Mouse (Mus musculus): ENCODE data around the gene Rcan2.

Gene Rcan2

GRCm38 (mm10) chr17:44020707-44021220 lies 219.6 kb downstream of the Rcan2 start:
- no peak for DNase-seq (ENCODE audit: low spot score)

GRCm38 (mm10) chr17:44023842-44024241 lies 222.7 kb downstream of the Rcan2 start:
- no peak for DNase-seq (ENCODE audit: low spot score)

- DNase-seq (ENCODE audit: low spot score) = no peak
Measured at GRCm38 (mm10) chr17:44025011-44025410, 223.9 kb downstream of the Rcan2 start.

- DNase-seq (ENCODE audit: low spot score) = no peak
Measured at GRCm38 (mm10) chr17:44025935-44026334, 224.8 kb downstream of the Rcan2 start.

GRCm38 (mm10) chr17:44026378-44026777 lies 225.2 kb downstream of the Rcan2 start:
- DNase-seq (ENCODE audit: low spot score) = no peak

- no peak for DNase-seq (ENCODE audit: low spot score)
Measured at GRCm38 (mm10) chr17:44026786-44027185, 225.6 kb downstream of the Rcan2 start.

- DNase-seq (ENCODE audit: low spot score) = no peak
Measured at GRCm38 (mm10) chr17:44027311-44027710, 226.2 kb downstream of the Rcan2 start.

GRCm38 (mm10) chr17:44029616-44030015 lies 228.5 kb downstream of the Rcan2 start:
- no peak for DNase-seq (ENCODE audit: low spot score)

- no peak for DNase-seq (ENCODE audit: low spot score)
Measured at GRCm38 (mm10) chr17:44030776-44031587, 229.8 kb downstream of the Rcan2 start.

- DNase-seq (ENCODE audit: low spot score) = no peak
Measured at GRCm38 (mm10) chr17:44035005-44035404, 233.9 kb downstream of the Rcan2 start.

- DNase-seq (ENCODE audit: low spot score) = peak; percentile 30
Measured at GRCm38 (mm10) chr17:44038656-44039055, 237.5 kb downstream of the Rcan2 start.

- DNase-seq (ENCODE audit: low spot score) = no peak
Measured at GRCm38 (mm10) chr17:44040449-44040848, 239.3 kb downstream of the Rcan2 start.

- no peak for DNase-seq (ENCODE audit: low spot score)
Measured at GRCm38 (mm10) chr17:44042301-44042700, 241.2 kb downstream of the Rcan2 start.

GRCm38 (mm10) chr17:44042861-44043260 lies 241.7 kb downstream of the Rcan2 start:
- no peak for DNase-seq (ENCODE audit: low spot score)

- DNase-seq (ENCODE audit: low spot score) = no peak
Measured at GRCm38 (mm10) chr17:44053427-44053826, 252.3 kb downstream of the Rcan2 start.

GRCm38 (mm10) chr17:44057123-44057522 lies 256.0 kb downstream of the Rcan2 start:
- no peak for DNase-seq (ENCODE audit: low spot score)

- no peak for DNase-seq (ENCODE audit: low spot score)
Measured at GRCm38 (mm10) chr17:44058145-44058544, 257.0 kb downstream of the Rcan2 start.

GRCm38 (mm10) chr17:44060781-44061180 lies 259.6 kb downstream of the Rcan2 start:
- DNase-seq (ENCODE audit: low spot score) = no peak

GRCm38 (mm10) chr17:44061289-44061890 lies 260.2 kb downstream of the Rcan2 start:
- no peak for DNase-seq (ENCODE audit: low spot score)

- no peak for DNase-seq (ENCODE audit: low spot score)
Measured at GRCm38 (mm10) chr17:44068876-44069275, 267.7 kb downstream of the Rcan2 start.

- DNase-seq (ENCODE audit: low spot score) = no peak
Measured at GRCm38 (mm10) chr17:44071680-44072079, 270.5 kb downstream of the Rcan2 start.

GRCm38 (mm10) chr17:44075601-44076000 lies 274.4 kb downstream of the Rcan2 start:
- DNase-seq (ENCODE audit: low spot score) = no peak

- DNase-seq (ENCODE audit: low spot score) = no peak
Measured at GRCm38 (mm10) chr17:44076051-44076680, 275.0 kb downstream of the Rcan2 start.

Data from ovary, postnatal 14 days (tissue).